Mouse (Mus musculus) kidney, adult 2 months (tissue): Measurements from ENCODE around the gene Utp11. TPM values are rescaled to one million over a fixed set of nuclear protein-coding genes. Genes with fewer than 3 reads are reported as not detected.

Experiments used
- DNase-seq: peaks from one replicate; pipeline ENCODE4 v3.0.0; 2021
- H3K27ac ChIP-seq: fragments of 200-500 bp; 2 replicates; pipeline ENCODE4 v1.5.1; 2012; ENCODE audit warnings: low read depth, low read length, control low read depth, inconsistent platforms; ENCODE audit not compliant: insufficient read depth
- H3K27me3 ChIP-seq: fragments of 200-500 bp; replicated peaks from 2 replicates; pipeline ENCODE4 v1.6.1; 2012; ENCODE audit warnings: mild to moderate bottlenecking, moderate library complexity, low read length, inconsistent platforms; ENCODE audit not compliant: control insufficient read depth, insufficient read depth
- H3K36me3 ChIP-seq: fragments of 200-500 bp; 2 replicates; pipeline ENCODE4 v1.6.1; 2012; ENCODE audit warnings: mild to moderate bottlenecking, moderate library complexity, low read length, inconsistent platforms; ENCODE audit not compliant: control insufficient read depth, insufficient read depth
- H3K4me1 ChIP-seq: fragments of 200-500 bp; 2 replicates; pipeline ENCODE4 v1.6.1; 2011; ENCODE audit warnings: low read length; ENCODE audit not compliant: control insufficient read depth, insufficient read depth
- H3K4me3 ChIP-seq: fragments of 200-500 bp; 2 replicates; pipeline ENCODE4 v1.5.1; 2011; ENCODE audit warnings: mild to moderate bottlenecking, low read depth, low read length, control low read depth; ENCODE audit not compliant: insufficient read depth
- CTCF ChIP-seq: fragments of 200-500 bp; conservative IDR thresholded peaks from 2 replicates; pipeline ENCODE4 v1.5.1; 2011; ENCODE audit warnings: low read depth, mild to moderate bottlenecking, control low read depth, low read length, moderate library complexity, mixed read lengths; ENCODE audit not compliant: insufficient read depth, insufficient read length
- POLR2A ChIP-seq: fragments of 200-500 bp; IDR thresholded peaks from one replicate; pipeline ENCODE4 v1.6.1; 2011; ENCODE audit warnings: low read depth, low read length, control low read depth
- WGBS: fragments of 180-500 bp; shearing (Covaris S2); methylation state at CpG from one replicate; pipeline ENCODE4 v1.1.7; 2018; 5-methylcytosine and 5-hydroxymethylcytosine counted together
- polyA plus RNA-seq: library from polyadenylated mRNA; depleted of rRNA; stranded (reverse); fragments of >200 nt; gene quantifications from 2 replicates; pipeline ENCODE4 v1.2.3, GENCODE M21; 2012; rRNA removed

Gene Utp11
- polyA plus RNA-seq, 1 experiment: 7.9 TPM

DNA sequence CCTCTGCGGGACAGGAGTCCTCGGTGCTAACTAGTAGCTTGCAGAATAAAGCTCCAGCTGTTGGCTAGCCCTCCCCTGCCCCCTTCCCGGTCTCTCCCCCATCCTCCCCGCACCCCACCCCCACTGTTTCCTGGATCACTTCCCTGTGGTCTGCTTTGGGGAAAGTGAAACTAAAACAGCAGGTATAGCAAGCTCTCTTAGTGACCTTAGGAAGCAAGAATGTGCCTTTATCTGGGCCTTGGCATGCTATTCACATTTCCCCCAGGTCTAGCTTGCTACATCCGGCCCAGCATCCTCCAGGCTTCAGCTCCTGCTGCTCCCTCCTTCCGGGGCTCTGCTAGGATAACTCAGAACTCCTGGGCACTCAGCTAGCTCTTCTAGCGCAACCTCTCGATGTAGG, 46.8 kb downstream of the Utp11 start:
- Histone ChIP-seq H3K4me3 (no peak overlapping the region), H3K36me3 (no peaks in the 10 kb centered on the region), H3K4me1 (no peaks in the 10 kb centered on the region), H3K27ac (no peak overlapping the region), H3K27me3 (no peaks in the 10 kb centered on the region)
- 20% methylated on average over 8 of the region's 8 CpGs for WGBS
- DNase-seq: peak; percentile 21
- TF ChIP-seq POLR2A: no peak
- no peak for TF ChIP-seq CTCF

- Histone ChIP-seq H3K27me3 (no peaks in the 10 kb centered on the region), H3K27ac (no peak overlapping the region), H3K4me3 (no peak overlapping the region), H3K4me1 (no peaks in the 10 kb centered on the region), H3K36me3 (no peaks in the 10 kb centered on the region)
- TF ChIP-seq POLR2A (no peak), CTCF (no peak)
- 33% methylated on average over 3 of the region's 3 CpGs for WGBS
- peak; percentile 20 for DNase-seq
Observed at GRCm38 (mm10) chr4:124644974-124645433, 48.4 kb downstream of the Utp11 start.

- DNase-seq: no peak
- H3K4me1 ChIP-seq: no peaks in the 10 kb centered on the region
- H3K4me3 ChIP-seq: no peak overlapping the region
- H3K27me3 ChIP-seq: no peaks in the 10 kb centered on the region
- no peak for TF ChIP-seq POLR2A
- no peak for TF ChIP-seq CTCF
- H3K27ac ChIP-seq: no peak overlapping the region
- 88% methylated on average over 9 of the region's 9 CpGs for WGBS
- H3K36me3 ChIP-seq: no peaks in the 10 kb centered on the region
Observed at GRCm38 (mm10) chr4:124643859-124644258, 49.5 kb downstream of the Utp11 start.

DNA sequence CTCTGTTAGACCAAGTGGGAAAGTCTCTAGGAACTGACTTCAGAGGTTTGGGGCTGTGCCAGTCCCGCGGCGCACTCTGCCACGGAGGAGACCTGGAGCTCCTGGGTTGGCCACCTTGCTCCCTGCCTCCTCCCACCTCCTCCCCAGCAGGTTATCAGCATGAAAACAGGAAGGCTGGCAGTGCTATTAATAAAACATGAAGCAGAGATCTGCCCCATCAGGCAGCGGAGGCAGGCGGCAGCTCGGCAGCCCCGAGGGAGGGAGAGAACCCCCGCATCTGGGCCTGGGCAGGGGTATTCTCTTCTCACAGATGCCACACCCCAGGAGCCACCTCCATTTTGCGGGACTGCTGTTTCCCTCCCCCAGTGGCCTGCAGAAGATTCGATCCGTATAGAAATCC, 53.7 kb downstream of the Utp11 start:
- Histone ChIP-seq H3K4me1 (no peaks in the 10 kb centered on the region), H3K36me3 (no peaks in the 10 kb centered on the region), H3K27me3 (no peaks in the 10 kb centered on the region), H3K4me3 (no peak overlapping the region), H3K27ac (no peak overlapping the region)
- no peak for DNase-seq
- TF ChIP-seq POLR2A (no peak), CTCF (no peak)
- 16% methylated on average over 12 of the region's 12 CpGs for WGBS

GRCm38 (mm10) chr4:124633281-124633680, 60.1 kb downstream of the Utp11 start:
- no peak overlapping the region for H3K27ac ChIP-seq
- WGBS: 4% methylated on average over 9 of the region's 9 CpGs
- no peaks in the 10 kb centered on the region for H3K36me3 ChIP-seq
- no peak for TF ChIP-seq POLR2A
- TF ChIP-seq CTCF: no peak
- DNase-seq: peak; percentile 12
- H3K4me1 ChIP-seq: no peaks in the 10 kb centered on the region
- no peaks in the 10 kb centered on the region for H3K27me3 ChIP-seq
- H3K4me3 ChIP-seq: no peak overlapping the region

DNA sequence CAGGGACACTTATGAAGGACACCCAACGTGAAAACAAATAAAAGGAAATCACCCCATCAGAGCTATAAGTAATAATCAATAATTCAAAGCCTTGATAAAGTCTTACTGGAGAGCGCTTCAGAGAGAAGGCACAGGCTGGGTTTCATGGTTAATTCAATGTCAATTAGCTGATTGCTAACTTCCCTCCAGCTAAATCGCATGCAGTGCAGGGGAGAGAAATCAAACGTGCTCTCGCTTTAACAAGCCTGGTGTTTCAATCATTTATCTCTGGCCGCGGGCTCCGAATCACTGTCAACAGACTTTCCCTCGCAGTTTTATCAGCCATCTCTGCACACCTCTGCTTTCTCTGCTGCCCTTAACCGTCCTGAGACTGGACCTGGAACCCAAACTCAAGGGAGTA, 60.5 kb downstream of the Utp11 start:
- H3K4me3 ChIP-seq: no peak overlapping the region
- WGBS: 75% methylated on average over 10 of the region's 10 CpGs
- H3K36me3 ChIP-seq: no peaks in the 10 kb centered on the region
- H3K27me3 ChIP-seq: no peaks in the 10 kb centered on the region
- TF ChIP-seq POLR2A: no peak
- no peak for TF ChIP-seq CTCF
- DNase-seq: no peak
- no peak overlapping the region for H3K27ac ChIP-seq
- H3K4me1 ChIP-seq: no peaks in the 10 kb centered on the region

DNA sequence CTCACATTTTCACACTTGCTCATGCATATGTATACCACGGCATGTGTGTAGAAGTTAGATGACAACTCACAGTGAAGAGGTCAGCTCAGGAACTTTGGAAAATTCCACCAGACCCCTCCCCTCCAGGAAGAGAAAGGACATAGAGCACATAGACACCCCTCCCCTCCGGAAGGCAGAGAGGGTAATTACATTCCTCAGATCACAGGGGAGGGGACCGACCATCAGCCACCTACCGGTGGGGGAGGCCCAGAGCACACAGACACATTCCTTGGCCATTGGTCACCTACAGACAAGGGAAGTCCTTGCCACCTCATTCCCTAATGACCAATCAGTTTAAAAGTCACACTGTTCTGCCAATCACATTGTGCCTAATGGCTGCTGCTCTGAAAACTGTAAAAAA, 61.9 kb downstream of the Utp11 start:
- no peak overlapping the region for H3K4me3 ChIP-seq
- TF ChIP-seq CTCF (no peak), POLR2A (no peak)

More for the DNA sequence above, 61.9 kb downstream of the Utp11 start:
- Histone ChIP-seq H3K36me3 (no peaks in the 10 kb centered on the region), H3K4me1 (no peaks in the 10 kb centered on the region), H3K27me3 (no peaks in the 10 kb centered on the region), H3K27ac (no peak overlapping the region)
- WGBS: 28% methylated on average over 4 of the region's 4 CpGs
- DNase-seq: no peak

Other genes starting within 250 kb of the Utp11 start
- not detected in 2 replicates for gene 3100002H09Rik, start 82.8 kb downstream of the Utp11 start, polyA plus RNA-seq
- gene Pou3f1, start 36.8 kb downstream of the Utp11 start, polyA plus RNA-seq: 0.02 and 0.04 TPM in 2 replicates
- gene Fhl3, start 7.1 kb upstream of the Utp11 start, polyA plus RNA-seq: 8.5 and 10.8 TPM in 2 replicates
- 11.1 and 14.5 TPM in 2 replicates for gene Sf3a3, start 21.2 kb upstream of the Utp11 start, polyA plus RNA-seq
- gene Inpp5b, start 48.2 kb upstream of the Utp11 start, polyA plus RNA-seq: 61.0 and 64.2 TPM in 2 replicates
- gene Mtf1, start 108.5 kb upstream of the Utp11 start, polyA plus RNA-seq: 7.5 and 8.9 TPM in 2 replicates
- 34.3 TPM in 2 replicates for gene Yrdc, start 157.1 kb upstream of the Utp11 start, polyA plus RNA-seq
- 57.8 and 69.5 TPM in 2 replicates for gene 1110065P20Rik, start 157.6 kb upstream of the Utp11 start, polyA plus RNA-seq
- gene Maneal, start 168.6 kb upstream of the Utp11 start, polyA plus RNA-seq: 0.27 and 0.33 TPM in 2 replicates
- gene Epha10, start 187.3 kb upstream of the Utp11 start, polyA plus RNA-seq: 0.01 TPM in 1 of 2 replicates, not detected in the other
- 7.7 and 8.1 TPM in 2 replicates for gene 9930104L06Rik, start 243.4 kb upstream of the Utp11 start, polyA plus RNA-seq
- gene Cdca8, start 245.7 kb upstream of the Utp11 start, polyA plus RNA-seq: 1.4 and 1.5 TPM in 2 replicates